Mouse (Mus musculus) ovary, postnatal 10 days (tissue): ENCODE data around the gene Vwa5b1.

Experiments used
- DNase-seq: peaks from one replicate; pipeline ENCODE4 v3.0.0; 2022; ENCODE audit warnings: low spot score

Vwa5b1 gene

DNA sequence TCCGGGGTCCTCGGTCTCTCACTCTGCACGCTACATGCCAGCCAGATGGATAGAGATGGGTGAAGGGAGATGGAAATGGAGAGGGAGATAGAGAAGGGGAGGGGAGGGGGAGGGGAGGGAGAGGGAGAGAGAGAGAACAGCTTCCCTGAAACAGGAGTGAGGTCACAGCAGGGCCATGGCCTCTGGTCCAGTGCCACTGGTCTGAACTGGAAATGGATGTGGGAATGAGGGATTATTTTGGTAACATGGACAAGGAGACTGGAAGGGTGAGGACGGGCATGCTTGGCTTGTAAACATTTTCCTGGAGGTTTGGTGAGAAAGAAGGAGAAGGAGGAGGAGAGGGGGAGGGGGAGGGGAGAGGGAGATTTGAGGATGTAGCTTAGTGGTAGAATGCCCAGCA is 59.0 kb downstream of the Vwa5b1 start:
- DNase-seq: no peak

- no peak for DNase-seq
Observed at GRCm38 (mm10) chr4:138574800-138575606, 60.7 kb downstream of the Vwa5b1 start.

GRCm38 (mm10) chr4:138569928-138570327 is 65.8 kb downstream of the Vwa5b1 start:
- DNase-seq: no peak

DNA sequence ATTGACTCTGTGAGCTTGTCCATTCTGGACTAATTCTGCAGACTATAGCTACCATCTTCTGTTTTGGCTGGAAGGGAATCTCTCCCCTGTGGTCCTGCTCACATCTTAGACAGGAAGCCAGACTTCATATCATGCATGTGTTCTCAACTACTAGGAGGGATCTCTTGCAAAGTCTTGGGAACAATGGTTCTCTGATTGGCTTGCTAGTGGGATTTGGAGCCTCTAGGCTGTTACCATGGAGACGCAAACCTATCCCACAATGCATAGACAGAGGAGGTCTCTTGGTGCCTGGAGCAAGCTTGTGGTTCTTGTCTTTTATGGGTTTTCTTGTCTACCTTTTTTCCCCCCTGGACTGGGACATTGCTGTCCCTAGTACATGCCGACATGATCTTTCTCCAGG is 67.4 kb downstream of the Vwa5b1 start:
- no peak for DNase-seq

DNA sequence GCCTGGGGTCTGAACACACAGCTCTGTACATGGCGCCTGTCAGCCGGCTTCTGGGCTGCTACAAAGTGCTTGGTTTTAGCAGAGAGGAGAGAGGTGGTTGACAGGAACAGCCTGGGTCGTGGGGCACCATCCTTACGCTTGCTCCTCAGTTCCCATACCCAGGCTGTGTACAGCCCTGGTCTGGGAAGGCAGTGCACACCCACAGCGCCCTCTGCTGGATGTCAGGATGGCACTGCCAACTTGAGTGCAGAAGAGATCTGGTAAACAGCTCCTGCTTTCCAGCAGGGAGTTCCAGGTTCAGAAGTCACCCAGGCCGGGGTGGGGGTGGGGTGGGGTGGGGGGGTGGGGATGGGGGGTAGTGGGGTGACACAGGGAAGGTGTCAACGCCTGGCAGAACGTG is 73.7 kb downstream of the Vwa5b1 start:
- peak; percentile 44 for DNase-seq

GRCm38 (mm10) chr4:138555531-138555930 is 80.2 kb downstream of the Vwa5b1 start:
- no peak for DNase-seq

DNA sequence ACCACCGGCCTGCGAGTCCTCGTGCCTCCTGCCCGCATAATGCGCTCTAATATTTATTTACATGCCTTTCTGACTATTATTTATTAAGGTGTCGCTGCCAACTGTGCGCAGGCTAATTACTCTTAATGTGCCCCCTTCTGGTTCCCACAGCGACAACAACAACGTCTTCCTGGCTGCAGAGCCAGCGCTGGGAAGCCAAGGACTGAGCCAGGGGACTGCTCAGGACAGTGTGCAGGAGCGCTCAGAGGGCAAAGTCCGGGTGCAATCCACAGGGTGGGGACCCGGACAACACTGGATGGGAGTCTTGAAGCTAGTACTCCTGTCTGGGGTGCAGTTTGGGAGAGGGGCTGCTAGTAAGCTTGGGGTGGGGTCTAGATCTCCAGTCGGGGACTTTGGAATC is 80.8 kb downstream of the Vwa5b1 start:
- DNase-seq: no peak

DNA sequence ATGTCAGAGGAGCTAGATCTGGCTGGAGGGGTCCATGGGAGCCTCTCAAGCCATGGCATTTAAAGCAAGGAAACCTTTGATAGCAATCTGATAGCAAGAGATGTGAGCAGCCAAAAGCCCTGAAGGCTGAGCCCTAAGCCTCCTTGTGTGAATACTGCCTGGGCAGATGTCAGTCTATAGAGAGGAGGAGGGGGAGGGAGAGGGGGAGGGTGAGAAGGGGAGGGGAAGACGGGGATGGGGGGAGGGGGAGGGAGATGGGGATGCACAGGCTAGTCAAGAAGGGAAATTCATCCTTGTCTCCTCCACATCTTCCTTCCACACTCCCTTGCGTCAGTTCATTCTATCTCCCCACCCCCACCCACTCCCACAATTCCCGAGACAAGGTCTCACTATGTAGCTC is 81.4 kb downstream of the Vwa5b1 start:
- DNase-seq: no peak

DNA sequence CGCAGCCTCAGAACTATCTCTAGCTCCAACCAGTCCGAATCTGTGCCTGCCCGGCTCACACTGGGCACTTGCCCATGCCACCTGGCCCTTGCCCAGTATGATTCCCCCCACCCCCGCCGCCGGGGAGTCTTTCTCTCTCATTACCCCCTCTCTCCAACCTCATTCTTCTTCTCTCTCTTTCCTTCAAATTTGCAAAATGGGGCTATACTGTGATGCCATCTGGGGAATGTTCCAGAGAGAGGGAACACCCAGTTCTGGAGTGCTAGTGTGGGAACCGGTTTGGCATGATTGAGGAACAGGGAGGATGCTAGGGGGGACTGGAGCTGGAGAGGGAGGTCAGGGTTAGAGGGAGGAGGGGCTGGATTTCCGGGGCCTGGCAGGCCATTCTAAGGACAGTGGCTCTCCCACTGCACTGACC is 82.2 kb downstream of the Vwa5b1 start:
- no peak for DNase-seq

DNA sequence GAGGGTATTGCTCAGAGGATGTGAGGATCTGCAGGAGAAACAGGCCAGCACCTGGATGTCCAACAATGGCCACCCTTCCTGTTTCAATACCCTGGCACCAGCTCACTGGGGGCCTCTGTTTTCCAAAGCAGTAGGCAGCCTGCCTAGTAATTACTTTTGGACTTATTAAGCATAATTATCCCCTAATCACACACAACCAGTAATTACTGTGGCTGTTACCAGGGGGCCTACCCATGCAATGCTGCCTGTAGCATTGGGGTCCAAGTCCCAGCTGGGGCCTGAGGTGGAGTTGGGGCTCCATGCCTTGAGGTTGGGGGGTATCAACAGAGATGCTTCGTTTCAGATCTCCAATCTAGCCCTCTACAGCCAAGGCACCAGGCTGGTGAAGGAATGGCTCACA is 82.6 kb downstream of the Vwa5b1 start:
- DNase-seq: no peak

GRCm38 (mm10) chr4:138551601-138552000 is 84.1 kb downstream of the Vwa5b1 start:
- DNase-seq: no peak

DNA sequence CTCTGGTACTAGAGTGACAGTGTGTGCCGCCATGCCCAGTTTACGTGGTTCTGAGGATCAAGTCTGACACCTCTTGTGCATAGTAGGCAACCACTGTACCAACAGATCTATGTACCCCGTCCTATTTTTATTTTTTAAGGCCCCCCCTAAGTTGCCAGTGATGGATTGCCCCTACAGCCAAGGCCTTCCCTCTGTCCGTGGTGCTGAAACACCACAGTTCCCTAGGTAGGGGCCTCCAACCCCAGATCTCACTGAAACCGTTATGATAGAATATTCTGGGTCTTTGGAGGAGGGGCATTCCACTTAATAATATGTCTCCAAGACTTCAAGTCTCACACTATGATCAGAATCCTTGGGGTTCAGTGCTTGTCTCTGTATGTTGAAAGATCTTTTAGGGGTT is 85.1 kb downstream of the Vwa5b1 start:
- DNase-seq: no peak

DNA sequence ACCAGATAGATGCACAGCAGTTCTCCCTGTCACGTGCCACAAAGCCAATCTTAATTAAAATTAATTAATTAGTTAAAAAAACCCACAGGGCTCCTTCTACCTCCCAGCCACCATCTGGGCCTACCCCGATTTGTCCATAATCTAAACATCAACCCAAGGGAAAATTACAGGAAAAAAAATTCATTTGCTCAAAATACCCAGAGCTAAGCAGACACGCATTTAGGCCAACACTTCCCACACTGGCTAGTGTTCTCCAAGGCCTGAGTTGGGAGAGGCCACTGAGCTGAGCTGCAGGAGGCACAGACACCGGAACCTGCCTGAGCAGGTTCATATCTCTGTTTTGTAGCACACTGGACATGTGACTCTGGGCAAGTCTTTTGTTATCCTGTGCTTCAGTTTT is 86.7 kb downstream of the Vwa5b1 start:
- DNase-seq: no peak

DNA sequence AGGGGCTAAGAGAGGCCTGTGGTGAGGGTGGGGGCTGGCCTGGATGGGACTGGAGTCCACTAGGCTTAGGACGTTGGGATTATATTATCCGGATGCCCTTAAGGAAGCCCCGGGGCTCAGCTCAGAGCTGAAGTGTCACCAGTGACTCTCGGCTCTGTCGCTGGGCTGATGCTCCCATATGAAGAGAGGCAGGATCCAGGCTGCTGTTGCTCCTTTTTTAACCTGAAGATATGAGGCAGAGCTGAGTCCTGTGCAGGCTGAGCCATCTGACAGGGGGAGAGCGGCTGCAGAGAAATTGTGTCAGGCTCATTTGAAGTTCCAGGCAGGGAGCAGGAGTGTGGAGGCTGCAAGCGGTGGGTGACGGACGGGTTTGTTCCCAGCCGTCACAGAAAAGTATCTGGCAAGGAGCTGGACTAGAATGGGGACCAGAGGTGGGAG is 87.5 kb downstream of the Vwa5b1 start:
- DNase-seq: no peak

GRCm38 (mm10) chr4:138547556-138547955 is 88.1 kb downstream of the Vwa5b1 start:
- DNase-seq: no peak

GRCm38 (mm10) chr4:138547041-138547440 is 88.6 kb downstream of the Vwa5b1 start:
- DNase-seq: no peak

DNA sequence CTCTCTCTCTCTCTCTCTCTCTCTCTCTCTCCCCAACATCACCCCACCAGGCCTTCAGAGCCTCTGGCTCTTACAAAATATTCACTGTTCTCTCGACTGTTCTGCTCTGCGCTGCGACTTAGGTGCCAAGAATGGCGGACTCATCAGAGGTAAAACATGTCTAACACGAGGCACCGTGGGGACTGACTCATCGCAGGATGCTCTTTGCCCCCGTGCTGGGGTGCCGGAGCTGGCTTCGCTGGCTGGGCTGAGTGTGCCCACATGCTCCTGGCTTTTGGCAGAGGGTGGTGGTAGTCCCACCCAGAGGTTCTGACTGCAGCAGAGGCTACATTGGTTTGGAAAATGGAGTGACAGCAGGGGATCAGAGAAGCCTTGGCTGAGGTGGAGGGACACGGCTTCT is 89.4 kb downstream of the Vwa5b1 start:
- DNase-seq: no peak

- peak; percentile 36 for DNase-seq
Observed at GRCm38 (mm10) chr4:138543177-138543576, 92.5 kb downstream of the Vwa5b1 start.

- no peak for DNase-seq
Observed at GRCm38 (mm10) chr4:138538084-138538449, 97.6 kb downstream of the Vwa5b1 start.

- DNase-seq: no peak
Observed at GRCm38 (mm10) chr4:138537210-138538083, 98.2 kb downstream of the Vwa5b1 start.

DNA sequence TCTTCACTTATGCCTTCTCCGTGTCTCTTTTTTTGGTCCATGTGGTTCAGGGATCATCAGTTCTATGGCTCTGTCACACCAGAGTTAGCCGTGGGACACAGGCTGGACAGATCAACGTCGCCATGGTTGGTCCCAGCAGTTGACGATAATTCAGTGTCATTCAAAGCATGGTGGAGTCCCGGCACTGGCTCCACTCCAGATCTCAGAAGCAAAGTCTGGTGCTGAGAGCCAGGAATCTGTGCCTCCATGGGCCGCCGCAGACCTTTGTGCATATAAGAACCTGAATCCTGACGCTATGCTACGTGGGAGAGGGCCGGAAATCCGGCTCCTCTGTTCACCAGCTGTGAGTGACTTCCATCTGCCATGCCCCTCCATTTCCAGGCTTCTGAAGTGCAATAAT is 100.1 kb downstream of the Vwa5b1 start:
- no peak for DNase-seq

DNA sequence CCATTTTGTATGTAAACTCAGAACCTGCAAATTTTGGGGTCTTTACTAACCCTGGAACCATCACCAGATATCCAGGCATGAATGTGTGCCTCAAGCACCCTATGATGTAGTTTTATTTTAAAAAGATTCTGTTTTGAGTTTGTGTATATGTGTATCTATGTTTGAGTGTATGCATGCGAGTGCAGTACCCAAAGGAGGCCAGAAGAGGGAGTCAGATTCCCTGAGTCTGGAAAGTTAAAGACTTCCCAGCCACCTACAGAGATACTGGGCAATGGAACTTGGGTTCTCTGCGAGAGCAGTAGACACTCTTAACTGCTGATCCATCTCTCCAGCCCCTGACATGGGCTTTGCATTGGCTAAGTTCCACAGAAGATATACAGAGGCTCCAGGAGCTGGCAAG is 101.8 kb downstream of the Vwa5b1 start:
- no peak for DNase-seq

DNA sequence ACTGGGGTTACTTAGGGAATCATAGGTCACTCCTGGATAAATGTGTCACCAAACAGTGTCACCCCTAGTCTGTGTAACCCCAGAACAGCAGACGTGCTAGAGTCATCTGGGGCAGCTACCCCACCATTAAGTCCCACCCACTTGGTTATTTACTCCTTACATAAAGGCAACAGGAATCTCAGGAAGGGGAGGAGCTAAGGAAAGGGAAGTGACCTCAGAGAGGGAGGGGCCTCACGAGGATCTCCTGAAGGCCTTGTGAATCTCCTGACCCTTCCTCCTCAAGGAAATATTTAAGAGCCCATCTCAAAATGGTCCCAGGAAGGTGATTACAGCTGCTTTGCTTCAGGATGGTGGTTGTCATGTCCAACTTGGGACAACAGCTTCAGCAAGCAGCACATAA is 103.9 kb downstream of the Vwa5b1 start:
- DNase-seq: no peak
